Mouse (Mus musculus) heart, embryonic 13.5 days (tissue): ENCODE data around the gene Snapc3. TPM values are rescaled to one million over a fixed set of nuclear protein-coding genes. Genes with fewer than 3 reads are reported as not detected.
A peak's percentile ranks its signal among the peaks of the same experiment; 100 is the strongest.

Experiments
- ATAC-seq: fragments of 200-750 bp; cut with Nextera tagmentation; 2 replicates; pipeline ENCODE4 v1.8.0; 2017; ENCODE audit warnings: moderate TSS enrichment; ENCODE audit not compliant: insufficient number of reproducible peaks, low FRiP score, low TSS enrichment; ENCODE audit errors: extremely low read depth
- H3K27ac ChIP-seq: fragments of 300-500 bp; sonication (generic); replicated peaks from 2 replicates; pipeline ENCODE4 v1.5.1; 2015; ENCODE audit warnings: moderate library complexity, mild to moderate bottlenecking, inconsistent platforms
- H3K27me3 ChIP-seq: fragments of 300-500 bp; sonication (generic); replicated peaks from 2 replicates; pipeline ENCODE4 v1.6.1; 2015; ENCODE audit warnings: mild to moderate bottlenecking, inconsistent platforms
- H3K36me3 ChIP-seq: fragments of 300-500 bp; sonication (generic); 2 replicates; pipeline ENCODE4 v1.6.1; 2015; ENCODE audit warnings: mild to moderate bottlenecking, inconsistent platforms
- H3K4me1 ChIP-seq: fragments of 300-500 bp; sonication (generic); 2 replicates; pipeline ENCODE4 v1.6.1; 2015; ENCODE audit warnings: inconsistent platforms
- H3K4me2 ChIP-seq: fragments of 300-500 bp; sonication (generic); 2 replicates; pipeline ENCODE4 v1.6.1; 2015; ENCODE audit warnings: inconsistent platforms, mild to moderate bottlenecking, moderate library complexity
- H3K4me3 ChIP-seq: fragments of 300-500 bp; sonication (generic); 2 replicates; pipeline ENCODE4 v1.5.1; 2015; ENCODE audit warnings: moderate library complexity, mild to moderate bottlenecking, inconsistent platforms
- H3K9ac ChIP-seq: fragments of 300-500 bp; sonication (generic); 2 replicates; pipeline ENCODE4 v1.6.1; 2015; ENCODE audit warnings: inconsistent platforms, mild to moderate bottlenecking, moderate library complexity
- H3K9me3 ChIP-seq: fragments of 300-500 bp; sonication (generic); 2 replicates; pipeline ENCODE4 v1.6.1; 2016; ENCODE audit warnings: inconsistent platforms
- whole genome bisulfite sequencing: fragments of 180-500 bp; shearing (Covaris S2); methylation state at CpG from one replicate; pipeline ENCODE4 v1.1.7; 2015; ENCODE audit warnings: mixed read lengths; 5-methylcytosine and 5-hydroxymethylcytosine counted together
- polyA plus RNA-seq: library from polyadenylated mRNA; unstranded; fragments of >200 nt; fragmentation: Nextera tagmentation; extraction: Ambion mirVana; gene quantifications from 2 replicates; pipeline ENCODE4 v1.2.1, GENCODE M21; 2015

Snapc3 gene
- polyA plus RNA-seq, 1 experiment from 2014 or later: 27.1 TPM

DNA sequence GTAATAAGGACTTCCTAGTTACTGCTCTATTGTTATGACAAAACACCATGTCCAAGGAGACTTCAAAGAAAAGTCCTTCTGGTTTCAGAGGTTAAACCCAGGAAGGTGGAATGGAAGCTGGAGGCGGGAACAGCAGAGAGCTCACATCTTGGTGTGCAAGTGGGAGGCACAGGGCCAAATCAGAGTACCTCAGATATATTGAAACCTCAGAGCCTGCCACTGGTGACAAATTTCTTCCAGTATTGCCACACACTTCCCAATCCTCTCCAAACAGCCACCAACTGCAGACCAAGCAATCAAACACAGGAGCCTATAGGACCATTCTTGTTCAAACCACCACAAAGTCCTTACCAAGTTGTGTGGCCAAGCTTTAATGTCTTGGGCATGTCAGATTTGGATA, 23.8 kb upstream of the Snapc3 start:
- no peak overlapping the region for H3K4me2 ChIP-seq
- no peaks in the 10 kb centered on the region for H3K4me1 ChIP-seq
- H3K9me3 ChIP-seq: no peaks in the 10 kb centered on the region
- H3K9ac ChIP-seq: no peak overlapping the region
- no peak overlapping the region for H3K27ac ChIP-seq
- ATAC-seq: no peak
- 56% methylated on average over 1 of the region's 1 CpGs for WGBS
- H3K36me3 ChIP-seq: no peaks in the 10 kb centered on the region
- H3K4me3 ChIP-seq: no peak overlapping the region
- no peaks in the 10 kb centered on the region for H3K27me3 ChIP-seq

DNA sequence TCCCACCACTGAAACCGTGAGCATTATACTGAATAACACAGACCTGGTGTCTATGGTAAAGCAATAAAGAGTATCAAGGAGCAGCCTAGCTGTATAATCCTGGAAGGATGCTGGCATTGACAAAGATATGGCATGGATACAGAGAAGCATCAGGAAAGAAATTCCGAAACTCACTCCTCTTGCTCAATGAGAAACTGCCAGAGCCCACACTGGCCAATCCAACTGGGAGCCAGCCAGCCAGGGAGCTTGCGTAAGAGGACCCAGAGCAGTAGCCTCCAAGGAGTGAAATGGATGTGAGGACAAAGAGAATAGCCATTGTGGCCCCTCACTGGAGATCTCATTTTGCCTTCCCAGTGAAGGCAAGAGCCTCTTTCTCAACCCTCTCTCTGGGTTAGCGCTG, 21.2 kb upstream of the Snapc3 start:
- 82% methylated on average over 4 of the region's 4 CpGs for WGBS
- no peak overlapping the region for H3K4me2 ChIP-seq
- H3K36me3 ChIP-seq: no peaks in the 10 kb centered on the region
- H3K27ac ChIP-seq: no peak overlapping the region
- no peak overlapping the region for H3K9ac ChIP-seq
- no peaks in the 10 kb centered on the region for H3K4me1 ChIP-seq
- no peak for ATAC-seq
- no peak overlapping the region for H3K4me3 ChIP-seq
- H3K9me3 ChIP-seq: no peaks in the 10 kb centered on the region
- no peaks in the 10 kb centered on the region for H3K27me3 ChIP-seq

DNA sequence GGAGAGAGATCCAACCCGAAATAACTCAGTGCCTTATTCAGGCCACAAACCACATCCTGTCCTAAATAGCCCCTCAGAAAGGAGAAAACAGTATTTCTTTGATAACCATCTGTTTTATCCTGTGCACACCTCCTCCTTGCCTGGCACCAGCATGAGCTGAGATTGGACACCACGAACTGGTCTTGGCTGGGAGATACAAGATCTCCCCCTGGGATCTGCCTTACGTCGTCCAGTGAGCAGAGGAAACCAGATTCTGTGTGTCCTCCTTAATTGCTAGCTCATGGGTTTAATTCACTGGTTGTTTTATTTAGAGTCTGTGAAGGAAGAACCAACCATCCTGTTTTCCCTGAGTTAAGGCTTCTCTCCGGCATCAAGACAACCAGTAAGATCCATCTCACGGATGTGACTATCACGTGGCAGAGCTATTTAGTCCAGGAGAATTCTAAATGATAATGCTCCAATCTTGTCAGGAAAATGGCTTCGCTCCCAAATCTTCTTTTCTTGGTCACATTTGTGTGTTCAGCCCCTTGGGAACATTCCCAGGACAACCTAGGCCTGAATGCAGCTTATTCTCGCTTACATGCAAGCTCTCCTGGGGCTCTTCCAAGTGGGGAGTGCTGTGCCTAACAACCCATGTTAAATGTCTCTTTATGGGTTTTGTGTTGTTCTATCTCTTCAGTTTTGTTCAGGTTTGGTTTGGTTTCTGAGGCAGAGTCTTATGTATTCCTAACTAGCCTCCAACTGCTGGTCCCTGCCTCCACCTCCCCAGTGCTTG, 20.3 kb upstream of the Snapc3 start:
- no peaks in the 10 kb centered on the region for H3K36me3 ChIP-seq
- no peaks in the 10 kb centered on the region for H3K27me3 ChIP-seq
- no peak overlapping the region for H3K9ac ChIP-seq
- H3K4me3 ChIP-seq: no peak overlapping the region
- no peaks in the 10 kb centered on the region for H3K9me3 ChIP-seq
- H3K4me1 ChIP-seq: no peaks in the 10 kb centered on the region
- no peak for ATAC-seq
- no peak overlapping the region for H3K27ac ChIP-seq
- H3K4me2 ChIP-seq: no peak overlapping the region
- WGBS: 68% methylated on average over 9 of the region's 9 CpGs

DNA sequence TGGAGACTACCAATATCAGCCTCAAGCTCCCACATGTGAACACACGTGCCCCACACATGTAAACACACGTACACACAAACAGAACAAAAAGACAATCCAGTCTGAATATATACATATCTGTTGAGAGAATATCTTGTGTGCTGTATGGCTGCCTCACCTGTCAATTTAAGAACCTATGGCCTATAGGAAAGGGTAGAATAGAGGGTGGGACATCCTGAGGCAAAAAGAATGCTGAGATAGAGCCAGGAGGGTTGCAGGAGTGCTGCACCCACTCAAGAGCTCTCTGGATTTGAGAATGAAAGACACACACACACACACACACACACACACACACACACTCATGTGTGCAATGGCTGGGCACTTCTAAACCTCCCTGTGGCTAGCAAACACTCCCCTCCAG, 19.0 kb upstream of the Snapc3 start:
- Histone ChIP-seq H3K4me2 (no peak overlapping the region), H3K27ac (no peak overlapping the region), H3K27me3 (no peaks in the 10 kb centered on the region), H3K4me1 (no peaks in the 10 kb centered on the region), H3K4me3 (no peak overlapping the region), H3K9ac (no peak overlapping the region), H3K9me3 (peaks cover 11% of the 10 kb centered on the region; the same call in 1 of the 2 replicates), H3K36me3 (no peaks in the 10 kb centered on the region)
- no peak for ATAC-seq
- WGBS: 87% methylated on average over 2 of the region's 2 CpGs

DNA sequence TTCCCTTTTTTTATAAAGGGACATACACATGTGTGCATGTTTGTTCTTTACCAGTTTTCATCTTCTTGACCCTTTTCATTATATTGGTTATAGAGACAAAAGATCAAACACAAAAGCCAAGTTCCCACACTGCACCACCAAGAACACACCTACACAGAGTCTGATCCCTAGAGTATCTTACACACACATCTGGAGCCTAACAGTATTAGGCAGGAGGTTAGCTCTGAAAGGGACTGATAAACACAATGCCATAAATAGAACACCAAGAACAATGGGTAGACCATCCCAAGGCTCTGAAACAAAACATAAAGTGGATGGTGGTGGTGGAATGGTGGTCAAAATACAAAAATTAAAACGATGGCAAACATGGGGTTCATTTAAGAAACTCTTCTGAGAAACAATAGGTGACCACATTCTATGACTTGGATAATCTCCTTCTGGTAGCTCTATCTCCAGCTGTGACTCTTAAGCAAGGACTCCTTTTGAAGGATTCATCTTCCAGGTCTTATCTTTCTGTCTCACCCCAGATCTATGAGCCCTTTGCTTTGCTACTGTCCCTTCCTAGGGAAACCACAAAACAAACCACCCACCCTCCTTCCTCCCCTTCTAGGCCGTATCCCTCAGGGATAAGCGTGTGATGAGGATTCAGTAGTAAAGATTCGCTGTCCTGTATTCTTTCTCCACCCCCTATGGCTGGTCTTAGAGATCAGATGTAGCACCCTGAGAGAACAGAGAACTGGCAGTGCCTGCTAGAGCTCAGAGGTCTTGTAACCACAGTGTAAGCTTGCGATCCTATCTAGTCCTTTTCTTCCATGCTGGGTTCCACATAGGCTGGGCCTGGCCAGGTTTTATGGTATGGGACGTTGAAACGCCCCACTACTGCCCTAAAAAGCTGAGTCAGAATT, 16.6 kb upstream of the Snapc3 start:
- ATAC-seq: no peak
- no peak overlapping the region for H3K9ac ChIP-seq
- peaks cover 14% of the 10 kb centered on the region; the same call in 1 of the 2 replicates for H3K9me3 ChIP-seq
- H3K4me3 ChIP-seq: no peak overlapping the region
- H3K36me3 ChIP-seq: no peaks in the 10 kb centered on the region
- no peak overlapping the region for H3K4me2 ChIP-seq
- no peaks in the 10 kb centered on the region for H3K27me3 ChIP-seq
- no peak overlapping the region for H3K27ac ChIP-seq
- WGBS: 78% methylated on average over 7 of the region's 7 CpGs
- H3K4me1 ChIP-seq: no peaks in the 10 kb centered on the region

DNA sequence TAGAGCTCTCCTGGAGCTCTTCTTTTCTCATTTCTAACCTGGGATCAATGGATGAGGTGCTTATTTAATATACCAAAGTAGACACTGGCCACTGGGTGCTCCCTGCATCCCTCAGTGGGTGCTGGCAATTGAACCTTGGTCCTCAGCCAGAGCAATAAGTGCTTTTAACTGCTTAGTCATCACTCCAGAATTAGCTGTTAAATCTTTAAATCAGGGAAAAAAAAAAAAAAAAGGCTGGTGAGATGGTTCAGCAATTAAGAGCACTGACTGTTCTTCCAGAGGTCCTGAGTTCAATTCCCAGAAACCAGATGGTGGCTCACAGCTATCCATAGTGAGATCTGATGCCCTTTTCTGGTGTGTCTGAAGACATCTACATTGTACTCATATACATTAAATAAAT, 15.8 kb upstream of the Snapc3 start:
- no peak overlapping the region for H3K27ac ChIP-seq
- no peaks in the 10 kb centered on the region for H3K4me1 ChIP-seq
- peaks cover 14% of the 10 kb centered on the region; the same call in 1 of the 2 replicates for H3K9me3 ChIP-seq
- H3K36me3 ChIP-seq: no peaks in the 10 kb centered on the region
- no peak for ATAC-seq
- no peak overlapping the region for H3K9ac ChIP-seq
- no peaks in the 10 kb centered on the region for H3K27me3 ChIP-seq
- H3K4me2 ChIP-seq: no peak overlapping the region
- H3K4me3 ChIP-seq: no peak overlapping the region

DNA sequence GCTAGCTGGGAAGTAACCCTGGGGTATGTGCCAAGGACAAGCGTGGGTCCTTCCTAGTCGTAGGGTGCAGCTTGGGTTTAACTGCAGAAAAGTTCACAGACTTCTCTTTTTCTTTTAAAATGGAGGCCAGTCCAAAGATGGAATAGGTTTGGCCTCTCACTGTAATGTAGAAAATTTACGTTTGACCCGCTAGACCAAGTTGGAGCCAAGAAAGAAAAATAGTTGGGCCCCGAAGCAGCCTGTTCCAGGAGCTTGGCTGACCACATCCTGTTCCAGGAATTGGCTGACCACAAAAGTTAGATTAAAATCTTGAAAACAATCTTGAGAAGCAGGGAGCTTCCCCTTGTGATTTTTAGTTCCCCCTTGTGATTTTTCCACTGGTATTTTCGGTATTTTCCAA, 9.8 kb upstream of the Snapc3 start:
- Histone ChIP-seq H3K4me3 (no peak overlapping the region), H3K36me3 (no peaks in the 10 kb centered on the region), H3K27me3 (no peaks in the 10 kb centered on the region), H3K4me2 (no peak overlapping the region), H3K27ac (no peak overlapping the region), H3K4me1 (no peaks in the 10 kb centered on the region), H3K9ac (no peak overlapping the region), H3K9me3 (peaks cover 32% of the 10 kb centered on the region)
- 81% methylated on average over 6 of the region's 6 CpGs for WGBS
- no peak for ATAC-seq

DNA sequence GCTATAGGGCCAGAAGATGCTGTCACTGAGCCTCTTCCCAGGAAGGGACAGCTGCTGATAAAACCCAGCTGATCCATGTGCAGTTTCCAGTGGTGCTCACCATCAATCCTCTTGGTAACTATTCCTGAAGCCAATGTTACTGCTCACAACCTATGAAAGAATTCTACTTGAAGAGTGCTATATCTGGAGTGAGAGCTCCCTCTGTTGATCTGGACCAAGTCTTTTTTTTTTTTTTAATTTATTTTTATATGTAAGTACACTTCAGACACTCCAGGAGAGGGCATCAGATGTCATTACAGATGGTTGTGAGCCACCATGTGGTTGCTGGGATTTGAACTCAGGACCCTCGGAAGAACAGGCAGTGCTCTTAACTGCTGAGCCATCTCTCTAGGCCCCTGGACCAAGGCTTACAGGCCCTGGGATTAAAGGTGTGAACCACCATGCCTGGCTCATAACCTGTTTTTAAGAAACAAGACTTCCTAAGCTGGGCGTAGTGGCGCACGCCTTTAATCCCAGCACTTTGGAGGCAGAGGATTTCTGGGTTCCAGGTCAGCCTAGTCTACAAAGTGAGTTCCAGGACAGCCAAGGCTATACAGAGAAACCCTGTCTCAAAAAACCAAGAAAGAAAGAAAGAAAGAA, 7.5 kb upstream of the Snapc3 start:
- Histone ChIP-seq H3K9me3 (peaks cover 21% of the 10 kb centered on the region), H3K27me3 (no peaks in the 10 kb centered on the region), H3K9ac (no peak overlapping the region), H3K4me3 (no peak overlapping the region), H3K27ac (no peak overlapping the region), H3K4me1 (no peaks in the 10 kb centered on the region), H3K4me2 (no peak overlapping the region), H3K36me3 (no peaks in the 10 kb centered on the region)
- WGBS: 93% methylated on average over 4 of the region's 4 CpGs
- ATAC-seq: no peak

DNA sequence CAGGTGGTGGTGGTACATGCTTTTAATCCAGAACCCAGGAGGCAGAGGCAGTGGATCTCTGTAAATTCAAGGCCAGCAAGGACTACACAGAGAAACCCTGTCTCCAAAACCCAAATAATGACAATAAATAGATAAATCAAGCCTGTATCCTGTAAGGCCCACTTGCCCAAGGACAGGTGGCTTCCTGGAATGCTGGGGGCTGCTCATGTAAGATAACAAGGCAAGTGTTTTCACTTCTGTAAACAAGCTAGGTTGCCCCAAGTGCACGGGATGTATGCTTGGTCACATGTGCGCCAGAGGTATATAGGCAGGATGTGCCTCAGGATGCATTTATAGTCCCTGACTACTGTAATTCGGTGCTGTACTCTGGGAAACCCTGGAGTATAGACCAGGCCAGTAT, 5.5 kb upstream of the Snapc3 start:
- H3K9ac ChIP-seq: no peak overlapping the region
- peaks cover 5% of the 10 kb centered on the region; the same call in 1 of the 2 replicates for H3K4me1 ChIP-seq
- no peak for ATAC-seq
- no peaks in the 10 kb centered on the region for H3K27me3 ChIP-seq
- no peak overlapping the region for H3K27ac ChIP-seq
- H3K4me2 ChIP-seq: no peak overlapping the region
- no peaks in the 10 kb centered on the region for H3K36me3 ChIP-seq
- 63% methylated on average over 3 of the region's 3 CpGs for WGBS
- H3K4me3 ChIP-seq: no peak overlapping the region
- peaks cover 23% of the 10 kb centered on the region for H3K9me3 ChIP-seq

DNA sequence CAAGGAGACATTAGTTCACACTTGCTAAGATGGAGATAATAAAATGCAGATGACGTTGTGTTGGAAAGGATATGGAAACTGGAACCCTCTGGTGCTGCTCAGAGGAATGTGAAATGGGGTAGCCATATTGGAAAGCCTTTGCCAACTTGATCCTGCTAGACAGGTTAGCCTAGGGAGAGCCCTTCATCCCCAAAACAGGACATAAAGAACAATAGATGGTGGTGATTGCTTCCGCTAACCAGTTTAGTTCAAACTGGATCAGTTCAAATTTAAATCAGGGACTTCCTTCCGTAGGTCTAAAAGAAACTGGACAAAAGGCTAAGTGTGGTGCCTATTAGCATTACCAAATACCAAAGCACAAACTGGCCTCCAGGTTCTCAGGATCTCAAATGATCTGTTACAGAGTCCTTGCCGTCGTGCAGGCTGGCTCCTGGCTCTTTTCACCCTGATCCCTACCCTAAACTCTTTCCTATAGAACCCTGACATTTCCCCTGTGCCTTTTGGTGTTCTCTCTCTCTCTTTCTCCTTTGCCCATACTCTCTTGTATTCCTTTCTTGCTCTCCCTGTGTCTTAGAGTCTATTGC, 3.2 kb upstream of the Snapc3 start:
- 80% methylated on average over 5 of the region's 5 CpGs for WGBS
- Histone ChIP-seq H3K4me3 (no peak overlapping the region), H3K4me1 (peaks cover 16% of the 10 kb centered on the region), H3K36me3 (0 out of 2 replicates have a peak, but pooled peaks cover 3% of the 10 kb centered on the region), H3K9me3 (0 out of 2 replicates have a peak, but pooled peaks cover 4% of the 10 kb centered on the region), H3K9ac (no peak overlapping the region), H3K4me2 (no peak overlapping the region), H3K27ac (no peak overlapping the region), H3K27me3 (no peaks in the 10 kb centered on the region)
- ATAC-seq: no peak

DNA sequence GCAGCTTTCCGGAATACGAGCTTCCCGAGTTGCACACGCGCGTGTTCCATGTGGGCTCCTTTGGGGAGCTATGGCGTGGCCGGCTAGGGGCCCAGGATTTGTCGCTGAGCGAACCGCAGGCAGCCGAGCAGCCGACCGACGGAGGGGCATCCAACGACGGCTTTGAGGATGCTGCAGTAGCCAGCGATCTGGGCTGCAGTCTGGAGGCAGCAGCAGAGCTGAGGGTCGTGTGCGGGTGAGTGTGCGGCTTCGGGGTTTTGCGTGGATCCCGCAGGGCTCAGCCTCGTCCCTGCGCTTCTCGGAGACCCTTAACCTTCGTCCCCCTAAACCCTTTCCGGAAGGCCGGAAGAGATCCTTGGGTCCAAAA, 279 bp downstream of the Snapc3 start:
- Histone ChIP-seq H3K36me3 (peaks cover 21% of the 10 kb centered on the region), H3K27me3 (no peaks in the 10 kb centered on the region), H3K9ac (peak overlapping the region; percentile 94), H3K4me2 (peak overlapping the region; percentile 84), H3K4me1 (peaks cover 19% of the 10 kb centered on the region), H3K4me3 (peak overlapping the region; percentile 85), H3K9me3 (0 out of 2 replicates have a peak, but pooled peaks cover 4% of the 10 kb centered on the region), H3K27ac (peak overlapping the region; percentile 87)
- WGBS: under 1% methylated on average over 30 of the region's 30 CpGs
- peak; percentile 61; the same call in 1 of the 2 replicates for ATAC-seq
